Mouse (Mus musculus) embryonic facial prominence, embryonic 14.5 days (tissue): Measurements from ENCODE around the gene Slitrk3. TPM values are rescaled to one million over a fixed set of nuclear protein-coding genes. Genes with fewer than 3 reads are reported as not detected.
"Not testable (repeated sequence)": the region's sequence is repeated elsewhere in the genome, so short reads cannot be mapped to it uniquely, and the experiment has no call there.

ENCODE experiments used
- ATAC-seq: fragments of 200-750 bp; cut with Nextera tagmentation; 2 replicates; pipeline ENCODE4 v1.8.0; 2017; ENCODE audit warnings: low read depth, moderate number of reproducible peaks, moderate TSS enrichment
- DNase-seq: peaks from one replicate; pipeline ENCODE4 v3.0.0-alpha.2; 2015; ENCODE audit warnings: low spot score
- H3K27ac ChIP-seq: fragments of 300-500 bp; sonication (generic); replicated peaks from 2 replicates; pipeline ENCODE4 v1.5.1; 2014; ENCODE audit warnings: low read depth, mild to moderate bottlenecking, low read length, moderate library complexity
- H3K27me3 ChIP-seq: fragments of 300-500 bp; sonication (generic); replicated peaks from 2 replicates; pipeline ENCODE4 v1.6.1; 2014; ENCODE audit warnings: low read length; ENCODE audit not compliant: control insufficient read depth, insufficient read depth
- H3K36me3 ChIP-seq: fragments of 300-500 bp; sonication (generic); 2 replicates; pipeline ENCODE4 v1.6.1; 2014; ENCODE audit warnings: low read length, mixed read lengths; ENCODE audit not compliant: control insufficient read depth, insufficient read depth
- H3K4me1 ChIP-seq: fragments of 300-500 bp; sonication (generic); 2 replicates; pipeline ENCODE4 v1.6.1; 2014; ENCODE audit warnings: antibody characterized with exemption, low read length; ENCODE audit not compliant: control insufficient read depth, insufficient read depth
- H3K4me2 ChIP-seq: fragments of 300-500 bp; sonication (generic); 2 replicates; pipeline ENCODE4 v1.6.1; 2014; ENCODE audit warnings: low read depth, mild to moderate bottlenecking, low read length, moderate library complexity, mixed read lengths
- H3K4me3 ChIP-seq: fragments of 300-500 bp; sonication (generic); 2 replicates; pipeline ENCODE4 v1.5.1; 2014; ENCODE audit warnings: low read depth, mild to moderate bottlenecking, low read length
- H3K9ac ChIP-seq: fragments of 300-500 bp; sonication (generic); 2 replicates; pipeline ENCODE4 v1.6.1; 2014; ENCODE audit warnings: low read depth, mild to moderate bottlenecking, low read length, moderate library complexity, mixed read lengths
- H3K9me3 ChIP-seq: fragments of 300-500 bp; sonication (generic); 2 replicates; pipeline ENCODE4 v1.6.1; 2016; ENCODE audit warnings: low read length; ENCODE audit not compliant: control insufficient read depth
- WGBS: fragments of 180-500 bp; shearing (Covaris S2); extraction: QIAGEN DNeasy Blood & Tissue Kit; methylation state at CpG from one replicate; pipeline ENCODE4 v1.1.7; 2014; 5-methylcytosine and 5-hydroxymethylcytosine counted together
- polyA plus RNA-seq: library from polyadenylated mRNA; unstranded; fragments of >200 nt; fragmentation: Nextera tagmentation; extraction: Ambion mirVana; gene quantifications from 2 replicates; pipeline ENCODE4 v1.2.1, GENCODE M21; 2014

The Slitrk3 gene
- polyA plus RNA-seq, result 1.7 and 1.8 TPM in 2 replicates

GRCm38 (mm10) chr3:73057197-73057811 is at the start of gene Slitrk3:
Gene Slitrk3, minus strand, starts transcription at chr3:73057803.
- peak; percentile 53 for DNase-seq
- Histone ChIP-seq H3K9ac (peak within 1 kb of the TSS; percentile 55), H3K36me3 (no peaks in the 10 kb centered on the region), H3K9me3 (no peaks in the 10 kb centered on the region), H3K27ac (no peak within 1 kb of the TSS), H3K4me3 (peak within 1 kb of the TSS; percentile 53), H3K4me2 (peak within 1 kb of the TSS; percentile 91), H3K4me1 (peaks cover 5% of the 10 kb centered on the region; the same call in 1 of the 2 replicates), H3K27me3 (peaks cover 48% of the 10 kb centered on the region)
- ATAC-seq, result peak; percentile 53; the same call in 1 of the 2 replicates
- 0% methylated on average over 16 of the region's 44 CpGs for WGBS

- not testable (repeated sequence) for DNase-seq, H3K27ac ChIP-seq, H3K4me3 ChIP-seq, ATAC-seq, H3K4me1 ChIP-seq, H3K9ac ChIP-seq, H3K4me2 ChIP-seq, H3K9me3 ChIP-seq, H3K27me3 ChIP-seq, H3K36me3 ChIP-seq
- 89% methylated on average over 2 of the region's 2 CpGs for WGBS
These were observed 36.8 kb upstream of the Slitrk3 start for GRCm38 (mm10) chr3:73094445-73094844.

GRCm38 (mm10) chr3:73084620-73085019 is 27.0 kb upstream of the Slitrk3 start:
- no peaks in the 10 kb centered on the region for H3K9me3 ChIP-seq
- H3K27ac ChIP-seq, result no peak overlapping the region
- H3K4me2 ChIP-seq, result no peak overlapping the region
- ATAC-seq (no peak), DNase-seq (no peak)
- no peak overlapping the region for H3K4me3 ChIP-seq
- no peaks in the 10 kb centered on the region for H3K27me3 ChIP-seq
- H3K9ac ChIP-seq, result no peak overlapping the region
- WGBS, result 67% methylated on average over 5 of the region's 5 CpGs
- no peaks in the 10 kb centered on the region for H3K4me1 ChIP-seq
- no peaks in the 10 kb centered on the region for H3K36me3 ChIP-seq

GRCm38 (mm10) chr3:73065823-73066755 is 8.5 kb upstream of the Slitrk3 start:
- Histone ChIP-seq H3K4me1 (no peaks in the 10 kb centered on the region), H3K4me3 (peak overlapping the region; percentile 29), H3K36me3 (no peaks in the 10 kb centered on the region), H3K4me2 (peak overlapping the region; percentile 51), H3K9ac (peak overlapping the region; percentile 2), H3K9me3 (no peaks in the 10 kb centered on the region), H3K27me3 (no peaks in the 10 kb centered on the region), H3K27ac (no peak overlapping the region)
- 11% methylated on average over 20 of the region's 20 CpGs for WGBS
- peak; percentile 68 for DNase-seq
- peak; percentile 80 for ATAC-seq

GRCm38 (mm10) chr3:73058190-73058589 is 587 bp upstream of the Slitrk3 start:
- no peaks in the 10 kb centered on the region for H3K9me3 ChIP-seq
- no peak overlapping the region for H3K27ac ChIP-seq
- peaks cover 5% of the 10 kb centered on the region; the same call in 1 of the 2 replicates for H3K4me1 ChIP-seq
- no peak overlapping the region for H3K9ac ChIP-seq
- WGBS, result 14% methylated on average over 4 of the region's 4 CpGs
- ATAC-seq, result no peak
- H3K4me2 ChIP-seq, result peak overlapping the region; percentile 91
- peaks cover 48% of the 10 kb centered on the region for H3K27me3 ChIP-seq
- no peak for DNase-seq
- H3K36me3 ChIP-seq, result no peaks in the 10 kb centered on the region
- peak overlapping the region; percentile 53 for H3K4me3 ChIP-seq

GRCm38 (mm10) chr3:73056492-73057196 is 959 bp downstream of the Slitrk3 start:
- peaks cover 48% of the 10 kb centered on the region for H3K27me3 ChIP-seq
- H3K4me1 ChIP-seq, result peaks cover 5% of the 10 kb centered on the region; the same call in 1 of the 2 replicates
- no peak overlapping the region for H3K27ac ChIP-seq
- H3K9me3 ChIP-seq, result no peaks in the 10 kb centered on the region
- H3K4me3 ChIP-seq, result peak overlapping the region; percentile 53
- H3K36me3 ChIP-seq, result no peaks in the 10 kb centered on the region
- H3K4me2 ChIP-seq, result peak overlapping the region; percentile 91
- WGBS, result under 1% methylated on average over 31 of the region's 32 CpGs
- DNase-seq, result no peak
- peak overlapping the region; percentile 55 for H3K9ac ChIP-seq
- ATAC-seq, result peak; percentile 42; the same call in 1 of the 2 replicates

GRCm38 (mm10) chr3:73056044-73056438 is 1.6 kb downstream of the Slitrk3 start:
- WGBS, result 30% methylated on average over 5 of the region's 5 CpGs
- H3K9ac ChIP-seq, result no peak overlapping the region
- H3K4me2 ChIP-seq, result peak overlapping the region; percentile 91; the same call in 1 of the 2 replicates
- no peaks in the 10 kb centered on the region for H3K9me3 ChIP-seq
- ATAC-seq (no peak), DNase-seq (no peak)
- H3K27ac ChIP-seq, result no peak overlapping the region
- H3K27me3 ChIP-seq, result peaks cover 48% of the 10 kb centered on the region
- H3K36me3 ChIP-seq, result no peaks in the 10 kb centered on the region
- 0 out of 2 replicates have a peak overlapping the region, but pooled peaks have one; percentile 53 for H3K4me3 ChIP-seq
- H3K4me1 ChIP-seq, result peaks cover 5% of the 10 kb centered on the region; the same call in 1 of the 2 replicates

GRCm38 (mm10) chr3:73055399-73056043 is 2.1 kb downstream of the Slitrk3 start:
- DNase-seq, result no peak
- H3K27me3 ChIP-seq, result peaks cover 48% of the 10 kb centered on the region
- 32% methylated on average over 7 of the region's 7 CpGs for WGBS

More at GRCm38 (mm10) chr3:73055399-73056043, 2.1 kb downstream of the Slitrk3 start:
- H3K9me3 ChIP-seq, result no peaks in the 10 kb centered on the region
- H3K27ac ChIP-seq, result no peak overlapping the region
- peak overlapping the region; percentile 24; the same call in 1 of the 2 replicates for H3K4me2 ChIP-seq
- peaks cover 5% of the 10 kb centered on the region; the same call in 1 of the 2 replicates for H3K4me1 ChIP-seq
- no peak overlapping the region for H3K9ac ChIP-seq
- ATAC-seq, result no peak
- H3K4me3 ChIP-seq, result no peak overlapping the region
- no peaks in the 10 kb centered on the region for H3K36me3 ChIP-seq
